Mouse (Mus musculus): ENCODE measurements around the gene Wnt11. TPM values are rescaled to one million over a fixed set of nuclear protein-coding genes. Genes with fewer than 3 reads are reported as not detected.
A peak's percentile ranks its signal among the peaks of the same experiment; 100 is the strongest.

Gene Wnt11
- total RNA-seq, 2 experiments from 2014 or later = 2.5 to 2.6 TPM

DNA sequence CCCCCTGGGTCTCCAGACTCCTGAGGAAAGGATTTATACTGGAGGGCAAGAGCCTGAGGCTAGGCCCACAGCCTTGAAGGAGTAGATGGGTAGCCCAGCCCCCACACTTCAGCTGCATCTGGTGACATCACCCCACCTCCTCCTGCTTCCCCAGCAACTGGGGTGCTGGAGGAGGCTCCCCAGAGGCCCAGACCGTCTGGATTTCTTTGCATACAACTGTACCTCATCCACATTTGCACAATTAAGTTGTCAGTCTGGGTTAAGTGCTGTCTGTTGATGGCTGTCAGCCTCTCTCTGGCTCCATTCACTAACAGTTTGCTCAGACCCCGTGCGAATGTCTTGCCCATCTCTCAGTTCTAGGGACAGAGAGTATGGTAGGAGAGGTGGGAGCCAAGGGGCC lies 6.9 kb upstream of the Wnt11 start:
- DNase-seq = no peak
- intact Hi-C loops (cut with DNase I) = no loop called here

DNA sequence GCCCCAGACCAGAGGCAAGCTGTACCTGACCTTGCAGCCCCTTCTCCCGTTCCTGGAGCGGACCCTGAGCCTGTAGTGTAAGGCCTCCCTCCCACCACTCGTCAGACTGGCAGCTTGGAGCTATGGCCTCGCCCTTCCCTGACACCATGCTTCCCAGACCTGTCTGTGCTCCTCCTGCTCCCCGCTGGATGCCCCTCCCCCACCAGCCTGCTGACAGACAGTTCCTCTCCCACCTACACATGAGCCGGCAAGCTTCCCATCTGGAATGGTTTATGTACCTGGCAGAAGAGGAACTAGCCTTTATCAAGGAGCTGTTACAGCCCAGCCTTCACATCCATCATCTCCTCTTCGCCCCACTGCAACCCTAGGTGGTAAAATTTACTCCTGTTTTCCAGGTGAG lies 6.0 kb upstream of the Wnt11 start:
- intact Hi-C loops (cut with DNase I) = no loop called here
- DNase-seq = no peak

DNA sequence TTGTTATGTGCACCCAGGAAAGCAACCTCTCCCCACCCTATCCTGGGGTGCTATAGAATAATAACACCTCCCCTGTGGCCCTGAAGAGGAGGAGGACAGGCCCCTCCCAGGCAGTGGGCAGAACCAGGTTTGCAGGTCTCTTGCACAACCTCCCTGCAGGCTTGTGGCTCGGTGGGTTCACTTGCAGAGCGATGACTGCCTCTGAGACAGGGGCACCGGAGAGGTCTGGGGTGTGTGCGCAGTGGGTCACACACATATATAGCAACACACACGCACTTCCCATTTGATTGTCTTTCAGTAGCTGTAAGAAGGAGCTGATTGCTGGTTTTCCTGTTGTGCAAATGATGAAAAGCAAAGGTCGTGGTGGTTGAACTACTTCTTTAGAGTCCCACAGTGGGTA lies 3.6 kb upstream of the Wnt11 start:
- DNase-seq = no peak
- intact Hi-C loops (cut with DNase I) = no loop called here

DNA sequence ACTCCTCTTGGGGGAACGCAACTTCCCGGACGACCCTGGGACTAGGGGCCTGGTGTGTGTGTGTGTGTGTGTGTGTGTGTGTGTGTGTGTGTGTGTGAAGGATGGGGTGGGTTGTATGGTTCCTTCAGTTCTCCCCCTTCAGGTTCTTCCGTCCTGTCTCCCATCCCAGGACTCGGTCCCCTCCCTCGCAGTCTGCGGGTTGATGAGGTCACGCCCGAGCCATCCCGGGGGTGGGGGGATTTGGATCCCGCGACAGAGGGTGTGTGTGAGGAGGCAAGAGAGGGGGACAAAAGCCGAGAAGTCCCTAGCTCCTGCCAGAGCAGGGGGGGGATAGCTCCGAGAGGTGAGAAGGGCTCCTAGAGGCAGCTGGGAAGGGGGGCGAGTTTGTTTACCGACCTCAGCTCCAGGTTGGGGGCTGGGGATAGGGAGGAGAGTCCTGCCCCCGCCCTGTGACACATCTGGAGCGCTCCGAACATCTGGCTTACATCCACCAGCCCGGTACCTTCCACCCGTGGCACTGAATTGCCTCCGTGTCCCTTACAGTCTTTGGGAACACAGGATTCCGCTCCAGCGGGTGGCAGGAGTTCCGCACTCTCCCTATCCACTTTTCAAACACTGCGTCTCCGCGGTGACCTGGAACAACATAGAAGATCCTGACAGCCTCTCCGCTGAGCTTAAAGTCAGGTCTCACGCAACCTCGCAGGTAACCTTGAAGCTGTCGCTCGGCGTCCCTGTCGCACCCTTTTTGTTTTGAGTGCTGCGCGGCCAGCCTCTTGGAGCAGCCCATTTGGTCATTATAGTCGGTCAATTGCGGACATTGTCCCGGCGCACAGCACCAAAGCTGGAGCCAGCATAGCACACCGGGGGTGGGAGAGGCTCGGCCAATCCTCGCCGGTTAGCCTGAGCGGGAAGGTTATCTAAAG lies 868 bp downstream of the Wnt11 start:
- DNase-seq = peak in 1 of 2 experiments; percentile 30
- intact Hi-C loops (cut with DNase I) = loop anchor here (2.0 to 5.0 kb wide), 2 partner anchors 57 to 122 kb away; no protein-coding TSS in a partner anchor

DNA sequence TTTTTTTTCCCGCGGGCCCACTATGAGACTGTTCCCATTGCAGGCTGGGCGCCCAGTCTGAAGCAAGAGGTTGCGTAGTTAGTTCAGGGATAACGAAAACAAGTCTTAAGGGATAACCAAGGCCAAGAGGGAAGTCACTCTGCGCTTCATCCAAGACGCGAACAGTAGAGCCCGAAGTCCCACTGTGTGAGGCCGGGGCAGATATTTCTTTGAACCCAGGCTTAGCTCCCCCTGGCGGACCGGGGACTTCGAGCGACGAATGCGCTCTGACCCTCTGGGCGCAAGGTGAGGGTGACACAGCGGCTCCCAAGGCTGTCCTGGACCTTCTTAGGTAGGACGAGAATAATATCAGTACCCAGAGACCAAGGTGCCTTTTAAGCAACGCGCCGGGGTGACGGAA lies 1.7 kb downstream of the Wnt11 start:
- peak; percentile 80 to 86 for DNase-seq
- intact Hi-C loops (cut with DNase I) = loop anchor here (5.0 kb wide), 1 partner anchor 121 kb away; no protein-coding TSS in a partner anchor

DNA sequence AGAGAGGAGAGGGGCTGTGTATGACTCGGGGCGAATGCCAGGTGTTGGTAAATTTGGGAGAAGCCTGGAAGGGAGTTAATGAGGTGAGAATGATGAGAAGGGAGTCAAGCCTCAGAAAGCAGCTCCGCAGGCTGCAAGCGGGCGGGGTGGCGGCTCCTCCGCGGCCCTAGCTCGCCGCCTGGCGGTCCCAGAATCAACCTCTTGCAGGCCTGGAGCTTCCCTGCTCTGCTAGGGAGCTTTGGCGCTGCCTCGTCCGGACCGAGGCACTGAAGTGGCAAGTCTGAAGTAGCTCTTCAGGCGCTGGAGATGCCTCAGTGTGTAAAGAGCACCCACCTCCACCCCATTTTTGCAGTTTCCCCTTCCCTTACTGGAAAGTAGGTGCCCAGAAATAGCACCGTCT lies 3.0 kb downstream of the Wnt11 start:
- intact Hi-C loops (cut with DNase I) = loop anchor here (1.0 to 5.0 kb wide), 4 partner anchors 35 to 241 kb away; no protein-coding TSS in a partner anchor
- DNase-seq = peak; percentile 89 to 91

DNA sequence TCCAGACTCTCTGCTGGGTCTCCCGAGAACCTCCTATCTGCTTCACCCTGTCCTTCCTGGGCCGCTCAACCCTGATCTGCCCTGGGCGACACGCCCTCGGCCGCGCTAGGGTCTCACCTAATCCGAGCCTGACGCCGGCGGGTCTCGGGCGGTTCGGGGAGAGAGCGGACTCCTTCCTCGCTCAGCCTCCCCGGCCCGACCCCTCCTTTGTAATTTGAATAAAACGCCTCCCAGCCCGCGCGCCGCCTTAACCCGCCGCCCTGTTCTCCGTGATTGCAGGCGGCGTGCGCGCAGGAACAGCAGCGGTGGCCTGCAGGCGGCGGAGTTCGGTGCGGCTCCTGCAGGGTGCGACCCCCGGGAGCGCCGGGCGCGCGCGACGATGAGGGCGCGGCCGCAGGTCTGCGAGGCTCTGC lies 3.8 kb downstream of the Wnt11 start:
- intact Hi-C loops (cut with DNase I) = loop anchor here (1.0 to 5.0 kb wide), 4 partner anchors 34 to 240 kb away; no protein-coding TSS in a partner anchor
- DNase-seq = peak; percentile 66 to 67

DNA sequence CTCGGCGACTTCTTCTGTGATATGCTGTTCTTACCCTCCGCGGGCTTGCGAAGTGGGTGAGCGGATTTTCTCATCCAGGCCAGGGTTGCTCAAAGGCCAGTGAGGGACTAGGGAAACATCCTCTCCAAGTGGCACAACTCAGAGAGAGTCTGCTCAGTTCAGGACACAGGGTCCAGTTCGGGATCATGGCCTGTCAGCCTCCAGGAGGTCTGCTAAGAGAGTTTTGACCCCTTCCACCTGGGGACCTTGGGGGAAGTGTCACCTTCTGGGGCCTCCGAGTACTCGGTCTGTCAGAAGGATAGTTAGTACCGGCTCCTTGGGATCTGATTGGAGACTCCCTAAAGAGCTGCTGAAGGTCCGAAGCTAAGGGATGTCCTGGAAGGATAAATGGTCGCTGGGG lies 4.4 kb downstream of the Wnt11 start:
- no peak for DNase-seq
- intact Hi-C loops (cut with DNase I) = loop anchor here (2.0 to 5.0 kb wide), 3 partner anchors 33 to 239 kb away; no protein-coding TSS in a partner anchor

DNA sequence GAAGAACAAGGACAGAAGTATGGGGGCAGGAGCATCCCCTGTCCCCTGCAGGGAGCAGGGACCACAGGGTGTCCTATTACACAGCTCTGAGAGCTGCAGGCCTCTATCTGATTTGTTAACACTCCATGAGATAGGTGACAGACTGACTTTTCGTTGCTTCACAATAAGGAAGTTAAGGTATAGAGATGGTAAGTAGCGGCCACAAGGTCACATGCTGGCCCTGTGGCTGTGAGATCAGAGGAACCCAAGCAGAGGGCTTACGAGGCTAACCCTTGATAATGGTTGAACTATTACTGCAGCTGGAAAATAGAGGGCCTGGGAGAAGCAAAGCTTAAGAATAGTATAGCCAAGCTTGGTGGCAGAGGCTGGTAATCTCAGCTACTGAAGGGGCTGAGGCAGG lies 5.9 kb downstream of the Wnt11 start:
- no peak for DNase-seq
- intact Hi-C loops (cut with DNase I) = no loop called here

DNA sequence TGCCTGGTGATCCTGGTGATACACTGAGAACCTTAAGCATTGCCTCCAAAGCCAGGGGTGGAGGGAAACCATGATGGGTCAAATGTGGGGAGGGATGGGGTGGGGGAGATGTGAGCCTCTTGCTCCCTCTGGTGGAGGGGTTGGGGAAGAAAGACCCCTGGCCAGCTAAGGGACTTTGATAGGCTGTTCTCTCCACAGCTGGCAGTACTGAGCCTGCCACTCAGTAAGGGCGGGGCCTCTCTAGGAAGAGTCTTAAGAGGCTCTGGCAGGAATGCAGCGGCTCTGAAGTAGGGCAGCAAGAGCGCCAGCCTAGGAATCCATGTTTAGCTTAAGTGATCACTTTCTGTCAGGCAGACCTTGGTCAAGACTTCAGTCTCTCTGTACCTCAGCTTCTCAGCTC lies 6.9 kb downstream of the Wnt11 start:
- DNase-seq = no peak
- intact Hi-C loops (cut with DNase I) = no loop called here

DNA sequence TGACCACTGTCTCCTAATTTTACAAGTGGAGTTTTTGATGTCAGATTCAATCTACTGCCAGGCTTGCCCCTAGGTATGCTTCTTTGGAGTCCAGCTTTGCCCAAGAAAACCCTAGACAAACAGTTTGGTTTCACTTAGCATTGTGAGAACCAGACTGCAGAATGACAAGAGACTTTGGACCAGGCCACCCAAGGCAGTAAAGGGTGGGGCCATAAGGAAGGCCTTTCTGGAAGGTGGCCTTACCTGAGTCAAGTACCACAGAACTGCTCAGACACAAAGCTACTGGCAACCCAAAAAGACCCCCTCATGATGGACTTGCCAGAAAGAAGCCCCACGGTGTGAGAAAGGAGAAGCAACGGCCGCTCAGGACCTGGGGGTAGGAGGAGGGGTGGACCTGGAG lies 8.1 kb downstream of the Wnt11 start:
- intact Hi-C loops (cut with DNase I) = no loop called here
- no peak for DNase-seq

DNA sequence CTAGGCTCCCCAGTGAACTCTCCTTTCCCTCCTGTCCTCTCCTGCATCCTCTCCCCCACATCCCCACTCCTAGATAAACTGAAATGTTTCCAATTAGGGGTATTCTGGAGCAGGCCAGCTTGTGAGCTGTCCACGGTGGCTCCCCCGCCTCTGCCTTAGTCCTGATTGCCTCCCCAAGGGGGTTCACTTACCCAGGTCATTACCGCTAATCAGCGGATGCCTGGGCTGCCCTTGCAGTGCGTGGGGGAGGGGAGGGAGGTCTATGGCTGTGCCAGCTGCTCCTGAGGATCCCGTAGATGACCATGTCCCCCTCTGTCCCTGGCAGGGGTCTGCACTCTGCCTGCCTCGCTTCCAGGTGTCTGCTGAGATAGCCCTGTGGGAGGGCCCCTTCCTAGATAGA lies 8.7 kb downstream of the Wnt11 start:
- no peak for DNase-seq
- intact Hi-C loops (cut with DNase I) = no loop called here

DNA sequence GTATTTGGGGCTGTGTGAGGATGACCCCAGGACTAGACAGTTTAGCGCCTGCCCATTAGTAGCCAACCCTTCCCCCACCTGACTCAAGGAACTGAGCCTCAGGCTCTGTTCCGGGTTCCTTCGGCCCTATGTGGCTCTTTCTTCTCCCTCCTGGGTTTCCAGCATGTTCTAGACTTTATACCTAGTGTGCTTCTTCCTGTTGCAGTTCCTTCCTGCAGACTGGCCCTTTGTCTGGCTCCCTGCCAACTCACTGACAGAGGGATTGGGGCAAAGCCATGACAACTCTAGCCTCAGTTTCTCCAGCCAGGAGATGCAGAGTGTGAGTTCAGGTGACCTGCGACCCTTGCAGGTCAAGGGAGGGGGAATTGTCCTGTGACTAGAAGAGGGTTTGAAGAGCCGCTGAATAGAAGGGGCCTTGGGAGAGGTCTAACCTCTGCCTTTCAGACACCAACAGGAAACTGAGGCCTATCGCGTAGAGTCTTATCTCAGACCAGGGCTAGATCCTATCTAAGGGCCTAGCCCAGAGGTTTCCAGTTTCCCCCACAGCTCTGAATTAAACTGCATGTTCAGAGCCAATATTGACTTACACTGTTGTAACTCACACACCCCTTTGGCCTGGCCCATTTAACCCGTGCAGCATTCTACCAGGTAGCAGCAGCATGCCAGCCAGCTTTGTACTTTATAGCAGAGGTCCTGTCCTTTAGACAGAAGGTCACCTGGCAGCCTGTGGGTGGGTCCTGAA lies 14.2 kb downstream of the Wnt11 start:
- no peak for DNase-seq
- intact Hi-C loops (cut with DNase I) = no loop called here

DNA sequence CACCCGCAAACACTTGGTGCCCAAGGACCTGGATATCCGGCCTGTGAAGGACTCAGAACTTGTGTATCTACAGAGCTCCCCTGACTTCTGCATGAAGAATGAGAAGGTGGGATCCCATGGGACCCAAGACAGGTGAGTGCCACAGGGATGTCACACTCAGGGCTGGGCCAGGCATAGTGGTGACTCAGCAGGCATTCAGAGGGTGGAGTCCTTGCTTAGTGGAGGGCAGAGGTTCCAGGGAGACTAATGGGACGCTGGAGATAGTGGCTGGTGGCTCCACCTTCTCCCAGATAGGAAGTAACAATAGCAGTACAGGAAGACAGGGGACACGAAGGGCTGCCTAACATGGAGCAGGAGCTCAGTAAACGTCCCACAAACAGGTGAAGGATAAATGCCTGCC lies 15.5 kb downstream of the Wnt11 start:
- DNase-seq = no peak
- intact Hi-C loops (cut with DNase I) = no loop called here

DNA sequence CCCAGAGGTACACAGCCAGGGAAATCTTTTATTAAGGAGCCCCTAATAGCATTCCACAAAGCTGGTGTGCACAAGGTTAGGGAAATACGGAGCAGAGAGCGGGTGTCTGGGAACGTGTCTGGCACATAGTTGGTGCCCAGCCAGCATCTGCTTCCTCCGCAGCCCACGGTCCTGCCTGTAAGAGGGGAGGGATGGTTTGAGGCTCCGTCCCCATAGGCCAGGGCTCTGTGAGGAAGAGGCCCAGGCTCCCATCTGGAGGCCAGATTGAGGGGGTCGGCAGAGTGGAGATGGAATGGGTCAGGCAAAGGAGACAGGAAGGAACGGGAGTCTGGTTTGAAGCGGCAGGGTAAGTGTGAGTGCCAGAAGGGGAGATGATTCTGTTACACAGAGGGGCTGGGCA lies 16.3 kb downstream of the Wnt11 start:
- peak; percentile 63 to 77 for DNase-seq
- intact Hi-C loops (cut with DNase I) = no loop called here

DNA sequence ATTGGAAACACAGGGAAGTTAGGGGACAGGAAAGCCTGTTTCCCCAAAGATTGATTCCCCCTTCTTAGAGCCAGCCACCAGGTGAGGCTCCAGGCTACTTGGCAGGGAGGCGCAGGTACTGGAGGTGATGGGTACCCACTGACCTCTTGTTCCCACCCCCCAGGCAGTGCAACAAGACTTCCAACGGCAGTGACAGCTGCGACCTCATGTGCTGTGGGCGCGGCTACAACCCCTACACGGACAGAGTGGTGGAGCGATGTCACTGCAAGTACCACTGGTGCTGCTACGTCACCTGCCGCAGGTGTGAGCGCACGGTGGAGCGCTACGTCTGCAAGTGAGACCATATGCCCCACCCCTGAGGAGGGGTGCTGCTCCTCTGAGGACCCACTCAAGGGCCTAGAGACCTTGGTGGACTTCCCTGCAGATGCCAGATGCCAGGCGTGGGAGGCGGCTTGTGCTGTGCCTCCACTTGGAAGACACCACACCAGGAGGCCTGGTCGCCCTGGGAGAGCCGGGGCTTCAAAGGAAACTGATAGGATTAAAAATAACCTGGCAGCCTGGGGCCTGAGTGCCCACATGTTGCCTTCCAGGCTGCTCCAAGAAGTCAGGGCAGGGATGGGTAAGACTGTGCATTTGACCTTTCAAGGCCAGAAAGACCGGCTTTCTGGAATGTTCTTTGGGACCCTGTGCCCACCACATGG lies 18.2 kb downstream of the Wnt11 start:
- DNase-seq = peak in 1 of 2 experiments; percentile 49

DNA sequence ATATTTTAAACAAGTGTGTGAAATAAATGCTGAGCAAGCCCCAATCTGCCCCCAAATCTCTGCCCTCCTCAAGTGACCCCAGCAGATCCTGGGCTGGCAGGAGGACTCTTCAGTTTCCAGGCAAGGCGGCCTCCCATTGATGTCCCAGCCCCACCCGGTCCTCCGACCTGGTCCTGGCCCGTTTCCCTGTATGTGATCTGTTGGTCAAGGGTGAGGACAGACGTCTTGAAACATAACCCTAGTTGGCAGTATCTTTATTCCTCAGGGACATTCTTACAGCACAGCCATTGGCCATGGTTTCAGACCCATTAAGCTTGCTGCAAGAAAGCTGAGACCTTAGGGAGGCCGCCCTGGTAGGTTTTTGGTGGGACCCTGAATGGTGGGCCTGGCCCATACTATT lies 18.9 kb downstream of the Wnt11 start:
- intact Hi-C loops (cut with DNase I) = no loop called here
- no peak for DNase-seq

More for the DNA sequence above, 18.2 kb downstream of the Wnt11 start:
- intact Hi-C loops (cut with DNase I) = no loop called here

DNA sequence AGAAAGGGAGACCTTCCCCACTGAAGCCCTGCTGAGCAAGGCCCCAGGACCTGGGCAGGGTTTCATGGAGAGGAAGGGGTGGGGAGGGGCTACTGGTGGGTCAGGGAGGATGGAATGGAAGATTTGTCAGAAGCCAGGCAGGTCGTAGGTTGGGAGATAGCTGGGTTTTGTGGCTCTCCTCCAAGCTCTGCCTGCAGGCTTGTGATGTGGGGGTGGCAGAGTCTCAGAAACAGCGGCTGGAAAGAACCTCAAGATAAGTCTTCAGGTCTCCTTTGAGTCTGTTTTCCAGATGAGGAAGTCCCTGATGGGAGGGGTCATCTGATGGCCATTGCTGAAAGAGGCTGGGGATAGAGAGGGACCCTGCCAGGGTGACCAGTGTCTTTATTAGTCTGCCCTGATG lies 20.5 kb downstream of the Wnt11 start:
- DNase-seq = no peak
- intact Hi-C loops (cut with DNase I) = no loop called here

DNA sequence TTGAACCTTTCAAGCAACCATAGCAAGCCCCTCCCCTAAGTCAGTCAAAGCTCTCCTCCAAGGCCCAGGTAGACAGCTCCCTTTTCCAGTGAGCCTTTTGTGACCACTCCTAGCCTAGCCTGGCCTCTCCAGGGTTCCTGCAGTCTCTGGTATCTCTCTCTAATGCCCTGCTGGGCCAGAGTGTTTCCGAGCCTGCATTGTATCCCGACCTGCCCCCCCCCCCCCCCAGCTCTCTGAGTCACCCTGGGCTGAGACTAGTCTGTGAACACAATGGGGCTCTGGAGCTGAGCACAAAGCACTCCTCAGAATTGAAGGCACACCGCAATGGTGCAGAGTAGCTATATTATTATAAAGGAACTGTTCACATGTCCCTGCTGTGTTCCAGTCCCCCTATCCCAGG lies 21.2 kb downstream of the Wnt11 start:
- intact Hi-C loops (cut with DNase I) = no loop called here
- DNase-seq = no peak

DNA sequence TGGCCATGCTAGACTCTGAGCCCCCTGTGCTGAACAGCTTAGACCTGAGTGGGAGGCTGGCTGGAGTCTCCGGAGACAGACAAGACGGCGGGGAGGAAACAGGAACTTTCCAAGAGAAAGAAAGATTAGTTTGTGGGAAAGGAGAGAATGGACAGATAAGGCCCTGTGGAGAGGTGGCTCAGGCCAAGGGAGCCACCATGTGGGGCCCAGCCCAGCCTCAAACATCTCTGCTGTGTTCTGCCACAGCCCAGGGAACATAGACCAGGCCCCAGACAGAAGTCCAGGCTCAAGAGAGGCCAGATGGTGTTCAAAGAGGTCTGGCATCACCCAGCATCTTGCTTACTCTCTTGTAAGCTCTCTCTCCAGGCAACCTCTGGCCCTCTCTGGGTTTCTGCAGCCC lies 22.2 kb downstream of the Wnt11 start:
- intact Hi-C loops (cut with DNase I) = no loop called here
- DNase-seq = no peak

DNA sequence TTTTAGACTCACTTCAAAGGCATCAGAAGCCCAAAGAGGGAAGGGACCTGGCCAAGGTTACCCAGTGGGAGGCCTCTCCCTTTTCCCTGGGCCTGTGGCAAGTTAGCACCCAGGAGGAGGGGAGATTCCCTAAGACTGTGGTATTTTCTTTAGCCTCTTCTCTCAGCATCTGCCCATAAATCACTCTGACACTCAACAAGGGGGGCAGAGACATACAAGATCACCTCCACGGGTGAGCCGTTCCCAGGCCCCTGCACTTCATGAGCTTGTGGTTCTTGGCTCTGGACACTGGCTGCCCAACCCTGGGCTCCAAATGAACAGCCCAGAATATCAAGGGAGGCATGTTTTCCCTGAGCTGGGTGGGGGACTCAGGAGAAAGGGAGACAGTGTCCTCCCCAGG lies 26.1 kb downstream of the Wnt11 start:
- intact Hi-C loops (cut with DNase I) = no loop called here
- DNase-seq = no peak
